Mouse (Mus musculus) heart, embryonic 10.5 days (tissue): ENCODE measurements around the gene Vapb. TPM values are rescaled to one million over a fixed set of nuclear protein-coding genes. Genes with fewer than 3 reads are reported as not detected.

Experiments used
- DNase-seq: peaks from one replicate; pipeline ENCODE4 v3.0.0-alpha.2; 2017; ENCODE audit warnings: low spot score
- H3K27ac ChIP-seq: fragments of 300-500 bp; sonication (generic); 2 replicates; pipeline ENCODE4 v1.5.1; 2016; ENCODE audit warnings: mild to moderate bottlenecking
- H3K27me3 ChIP-seq: fragments of 300-500 bp; sonication (generic); 2 replicates; pipeline ENCODE4 v1.6.1; 2016; ENCODE audit warnings: mild to moderate bottlenecking; ENCODE audit not compliant: poor library complexity, insufficient read depth, severe bottlenecking
- H3K36me3 ChIP-seq: fragments of 300-500 bp; sonication (generic); 2 replicates; pipeline ENCODE4 v1.6.1; 2016; ENCODE audit warnings: mild to moderate bottlenecking, moderate library complexity
- H3K4me1 ChIP-seq: fragments of 300-500 bp; sonication (generic); 2 replicates; pipeline ENCODE4 v1.6.1; 2016; ENCODE audit warnings: mild to moderate bottlenecking
- H3K4me3 ChIP-seq: fragments of 300-500 bp; sonication (generic); 2 replicates; pipeline ENCODE4 v1.5.1; 2016; ENCODE audit warnings: mild to moderate bottlenecking, moderate library complexity
- H3K9me3 ChIP-seq: fragments of 300-500 bp; sonication (generic); 2 replicates; pipeline ENCODE4 v1.6.1; 2016; ENCODE audit warnings: mild to moderate bottlenecking, moderate library complexity
- WGBS: fragments of 180-500 bp; shearing (Covaris S2); methylation state at CpG from one replicate; pipeline ENCODE4 v1.1.7; 2016; 5-methylcytosine and 5-hydroxymethylcytosine counted together
- microRNA-seq: library from miRNA; unstranded; fragments of <30 nt; microRNA quantifications from one replicate; pipeline ENCODE4, GENCODE M21; 2017
- polyA plus RNA-seq: library from polyadenylated mRNA; unstranded; fragments of >200 nt; fragmentation: Nextera tagmentation; extraction: Ambion mirVana; gene quantifications from 2 replicates; pipeline ENCODE4 v1.2.1, GENCODE M21; 2016

Gene Vapb
- polyA plus RNA-seq, 1 experiment from 2014 or later: 13.6 TPM

DNA sequence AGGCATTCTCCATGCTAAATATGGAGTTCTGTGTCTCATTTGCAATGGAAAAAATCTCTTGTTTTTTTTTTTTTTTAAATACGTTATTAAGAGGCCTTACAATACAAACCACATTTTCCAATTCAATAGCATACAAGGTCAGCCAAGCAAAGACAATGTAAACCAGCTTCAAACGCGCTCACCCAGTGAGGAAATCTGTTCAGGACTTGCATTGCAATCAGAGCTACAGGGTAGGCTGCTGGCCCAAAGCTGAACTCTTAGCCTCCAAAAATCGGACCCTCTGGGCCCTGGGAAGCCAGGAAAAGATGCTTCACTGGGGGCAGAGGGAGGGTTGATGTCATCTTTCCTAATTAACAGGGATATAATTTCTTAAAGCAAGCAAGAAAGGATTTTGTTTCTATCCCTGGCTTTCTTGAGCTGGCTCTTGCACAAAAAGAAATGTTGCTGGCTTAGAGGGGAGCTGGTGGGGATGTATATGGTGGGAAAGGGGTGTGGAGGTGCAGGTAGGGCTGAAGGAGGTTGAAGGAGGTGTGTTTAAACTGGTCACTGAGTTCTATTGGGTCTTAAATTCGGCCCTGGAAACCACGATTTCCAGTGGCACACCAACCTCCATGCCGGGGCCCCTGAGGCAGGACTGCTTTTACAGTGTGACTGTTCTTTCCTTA, 95.6 kb downstream of the Vapb start:
- WGBS: 74% methylated on average over 7 of the region's 7 CpGs
- no peaks in the 10 kb centered on the region for H3K27me3 ChIP-seq
- no peaks in the 10 kb centered on the region for H3K9me3 ChIP-seq
- DNase-seq: no peak
- H3K4me1 ChIP-seq: no peaks in the 10 kb centered on the region
- H3K4me3 ChIP-seq: no peak overlapping the region
- no peak overlapping the region for H3K27ac ChIP-seq
- H3K36me3 ChIP-seq: no peaks in the 10 kb centered on the region

Small RNA genes within 50 kb of the gene (microRNA-seq; reads per million reads assigned to microRNA genes)
- not detected for gene Mir6340

Other genes with a start within 250 kb of the Vapb start
- gene 1700021F07Rik, start 214.9 kb upstream of the Vapb start, polyA plus RNA-seq: not detected in 2 replicates
- not detected in 2 replicates for gene Ankrd60, start 159.1 kb upstream of the Vapb start, polyA plus RNA-seq
- 33.0 and 33.9 TPM in 2 replicates for gene Rab22a, start 77.8 kb upstream of the Vapb start, polyA plus RNA-seq
- not detected in 2 replicates for gene 1700010B08Rik, start 18.1 kb upstream of the Vapb start, polyA plus RNA-seq